Mouse (Mus musculus) C2C12 (cell line): Measurements from ENCODE around the gene Aamdc.

ENCODE experiments used
- CEBPB ChIP-seq: IDR thresholded peaks from one replicate; pipeline ENCODE4 v1.6.1; 2011; ENCODE audit warnings: low read depth, mild to moderate bottlenecking, control low read depth, moderate library complexity
- CTCF ChIP-seq: IDR thresholded peaks from one replicate; pipeline ENCODE4 v1.5.1; 2011; ENCODE audit not compliant: control insufficient read depth, insufficient read depth, insufficient read length
- FOSL1 ChIP-seq: IDR thresholded peaks from one replicate; pipeline ENCODE4 v1.8.0; 2011; ENCODE audit warnings: mild to moderate bottlenecking, low read length; ENCODE audit not compliant: poor library complexity, insufficient read depth, severe bottlenecking
- MAX ChIP-seq: IDR thresholded peaks from one replicate; pipeline ENCODE4 v1.6.1; 2011; ENCODE audit warnings: mild to moderate bottlenecking, control low read depth
- MYOD1 ChIP-seq: IDR thresholded peaks from one replicate; pipeline ENCODE4 v1.6.1; 2011; ENCODE audit warnings: low read depth; ENCODE audit not compliant: control insufficient read depth, insufficient read length
- MYOG ChIP-seq: IDR thresholded peaks from one replicate; pipeline ENCODE4 v1.6.1; 2011; ENCODE audit not compliant: control insufficient read depth, insufficient read length; ENCODE audit errors: extremely low read depth
- USF1 ChIP-seq: IDR thresholded peaks from one replicate; pipeline ENCODE4 v1.6.1; 2011; ENCODE audit warnings: low read depth, mild to moderate bottlenecking, control low read depth, moderate library complexity

DNA sequence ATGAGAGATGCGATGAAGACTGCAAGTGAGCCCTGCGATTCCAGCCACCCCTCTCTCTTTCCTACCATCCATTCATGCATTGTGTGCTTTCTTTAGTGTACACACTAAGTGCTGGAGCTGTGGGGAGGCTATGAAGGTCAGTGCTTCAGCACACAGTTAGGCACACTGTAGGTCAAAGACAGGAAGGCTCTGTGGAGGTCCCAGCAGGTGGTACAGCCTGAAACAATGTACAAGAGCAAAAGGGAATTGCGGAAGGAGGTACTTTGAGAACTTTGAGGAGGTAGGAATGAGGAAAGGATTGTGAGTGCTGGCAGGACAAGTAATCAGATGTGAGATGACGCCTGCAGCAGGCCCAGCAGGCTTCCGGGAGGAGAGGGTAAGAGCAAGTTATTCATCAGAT is 43.8 kb downstream of the Aamdc start:
- TF ChIP-seq CTCF (no peak), MYOD1 (no peak), MAX (no peak), MYOG (no peak), FOSL1 (no peak), USF1 (no peak), CEBPB (no peak)
